In the genomic region with DNA sequence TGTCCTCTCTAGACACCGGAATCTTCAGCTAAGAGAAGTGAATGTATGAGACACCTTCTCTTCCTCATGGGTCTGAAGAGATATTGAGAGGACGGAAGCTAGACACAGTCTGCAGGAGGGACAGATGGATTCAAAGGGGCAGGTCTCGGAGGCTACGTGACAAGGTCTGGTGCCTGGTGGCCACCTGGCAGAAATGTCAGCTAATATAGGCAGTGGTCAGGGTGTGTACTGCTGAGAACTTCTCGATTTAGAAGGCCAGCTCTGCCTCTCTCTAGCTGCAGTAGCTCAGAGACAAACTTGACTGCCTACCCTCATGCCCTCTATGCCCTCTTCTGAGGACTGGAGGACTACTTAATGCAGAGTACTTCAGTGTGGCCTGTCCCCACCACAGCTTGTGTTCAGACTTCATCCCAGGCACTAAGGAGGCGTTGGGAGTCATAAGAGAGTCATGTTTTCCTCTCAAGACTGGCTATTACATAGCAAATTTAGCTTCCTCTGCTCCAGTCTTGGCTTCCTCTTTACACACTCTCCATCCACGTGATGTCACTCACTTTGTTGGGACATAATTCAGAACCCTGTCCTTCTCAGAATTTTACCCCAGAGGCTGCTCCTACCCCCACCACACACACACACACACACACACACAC, we compare ENCODE assay signal across 15 mouse cellular contexts. TPM values are rescaled to one million over a fixed set of nuclear protein-coding genes. Genes with fewer than 3 reads are reported as not detected.
DNase-seq lines count a peak whose midpoint lies in the region; ATAC-seq and TF ChIP-seq lines count a peak whose summit lies in the region.
"Had no signal": no experiment of that assay in that cellular context is flagged by ENCODE, and none has a peak within 500 bp of the region (broad histone marks: within the 10 kb centered on the region; RNA-seq: fewer than 3 reads in every experiment).

No protein-coding gene starts in this region.

- no peak overlapping the region for H3K27ac ChIP-seq in forebrain, embryonic 14.5 days (ENCODE audit: low read depth, low read length)
- H3K27ac ChIP-seq: embryonic facial prominence, embryonic 15.5 days; forebrain, embryonic 12.5 days; midbrain, embryonic 15.5 days; neural tube, embryonic 13.5 days had no signal

- H3K4me2 ChIP-seq in forebrain, embryonic 14.5 days (ENCODE audit: low read length) = no peak overlapping the region
- H3K4me2 ChIP-seq: embryonic facial prominence, embryonic 15.5 days; forebrain, embryonic 12.5 days; lung, embryonic 14.5 days; midbrain, embryonic 15.5 days; neural tube, embryonic 13.5 days had no signal

- H3K4me3 ChIP-seq in G1E (ENCODE audit: low read depth, low read length) = no peak overlapping the region
- H3K4me3 ChIP-seq in megakaryocyte, embryonic 14.5 days (replicated peaks) = peak overlapping the region; percentile 77
- no peak overlapping the region for H3K4me3 ChIP-seq in forebrain, embryonic 14.5 days (ENCODE audit: low read depth, low read length)
- H3K4me3 ChIP-seq: embryonic facial prominence, embryonic 15.5 days; forebrain, embryonic 12.5 days; midbrain, embryonic 15.5 days; neural tube, embryonic 13.5 days had no signal

- peaks cover 46% of the 10 kb centered on the region for H3K27me3 ChIP-seq in G1E (ENCODE audit: insufficient read depth, low read length)
- H3K27me3 ChIP-seq in megakaryocyte, embryonic 14.5 days (replicated peaks) = peaks cover under 1% of the 10 kb centered on the region
- no peaks in the 10 kb centered on the region for H3K27me3 ChIP-seq in forebrain, embryonic 14.5 days (replicated peaks; ENCODE audit: control insufficient read depth, insufficient read depth, low read length)
- H3K27me3 ChIP-seq: embryonic facial prominence, embryonic 15.5 days; forebrain, embryonic 12.5 days; neural tube, embryonic 13.5 days had no signal

- H3K4me1 ChIP-seq in G1E (ENCODE audit: insufficient read depth, low read depth, low read length) = peaks cover 33% of the 10 kb centered on the region
- peaks cover 77% of the 10 kb centered on the region for H3K4me1 ChIP-seq in megakaryocyte, embryonic 14.5 days
- H3K4me1 ChIP-seq in forebrain, embryonic 14.5 days (ENCODE audit: control insufficient read depth, insufficient read depth, low read length) = peaks cover 3% of the 10 kb centered on the region; the same call in 1 of the 2 replicates
- H3K4me1 ChIP-seq: forebrain, embryonic 12.5 days; midbrain, embryonic 15.5 days had no signal

- H3K9ac ChIP-seq in forebrain, embryonic 14.5 days (ENCODE audit: low read length) = no peak overlapping the region
- H3K9ac ChIP-seq: embryonic facial prominence, embryonic 15.5 days; forebrain, embryonic 12.5 days; lung, embryonic 14.5 days; midbrain, embryonic 15.5 days; neural tube, embryonic 13.5 days had no signal

- intact Hi-C loops in heart, postnatal 25 days (cut with DNase I) = no loop called here

- no peaks in the 10 kb centered on the region for H3K36me3 ChIP-seq in G1E (replicated peaks)
- H3K36me3 ChIP-seq in megakaryocyte, embryonic 14.5 days (replicated peaks; ENCODE audit: low read length) = no peaks in the 10 kb centered on the region
- H3K36me3 ChIP-seq in forebrain, embryonic 14.5 days (ENCODE audit: control insufficient read depth, insufficient read depth, low read length) = no peaks in the 10 kb centered on the region
- H3K36me3 ChIP-seq: embryonic facial prominence, embryonic 15.5 days; forebrain, embryonic 12.5 days; midbrain, embryonic 15.5 days; neural tube, embryonic 13.5 days had no signal

- DNase-seq in heart, adult 8-10 months (ENCODE audit: low spot score) = peak; percentile 16
- no peak for DNase-seq in heart, postnatal 25 days (ENCODE audit: low spot score)
- no peak for DNase-seq in G1E (ENCODE audit: low spot score)
- DNase-seq in frontal cortex, adult 2 months (ENCODE audit: extremely low spot score in 1 of 2, low spot score in 1 of 2) = no peak
- DNase-seq in forebrain, embryonic 14.5 days (ENCODE audit: low spot score) = no peak
- DNase-seq in urinary bladder, postnatal 10 days (ENCODE audit: low spot score) = no peak
- DNase-seq: adrenal gland, postnatal 25 days; gastrocnemius, postnatal 14 days; lung, embryonic 14.5 days had no signal

- no peak for TF ChIP-seq CTCF in G1E (IDR thresholded peaks at IDR 0.05; ENCODE audit: low read depth, low read length)

- 0 out of 2 replicates have a peak, but pooled peaks cover 3% of the 10 kb centered on the region for H3K9me3 ChIP-seq in G1E (replicated peaks)
- 0 out of 2 replicates have a peak, but pooled peaks cover 3% of the 10 kb centered on the region for H3K9me3 ChIP-seq in megakaryocyte, embryonic 14.5 days
- no peaks in the 10 kb centered on the region for H3K9me3 ChIP-seq in forebrain, embryonic 14.5 days (replicated peaks; ENCODE audit: control insufficient read depth, low read length)
- H3K9me3 ChIP-seq: embryonic facial prominence, embryonic 15.5 days; midbrain, embryonic 15.5 days; neural tube, embryonic 13.5 days had no signal

- peak; percentile 36 for ATAC-seq in G1E (ENCODE audit: extremely low read depth, insufficient number of reproducible peaks, low FRiP score, poor library complexity, severe bottlenecking)
- ATAC-seq in hematopoietic stem cell, adult 5-6 weeks (replicated peaks in 1 of 2; ENCODE audit: insufficient read depth in 1 of 2, low FRiP score in 2 of 2, low TSS enrichment in 1 of 2, low read depth in 1 of 2, poor library complexity in 2 of 2, severe bottlenecking in 2 of 2) = peak; percentile 66 to 75
- ATAC-seq in forebrain, embryonic 14.5 days = no peak
- ATAC-seq: midbrain, embryonic 15.5 days had no signal

- 95% methylated on average over 7 of the region's 7 CpGs for WGBS in forebrain, embryonic 14.5 days

RNA-seq across cellular contexts. Expression of a gene that starts 28.3 kb away (rescaled TPM):
- total RNA-seq in heart, adult 8-10 months (2022) = 1 to 10 TPM; 2.3 to 5.0 (median 2.7) TPM
- 1 to 10 TPM; 3.4 to 4.3 TPM for total RNA-seq in heart, postnatal 25 days (2021)
- 180 and 210 TPM in 2 replicates for total RNA-seq in G1E (2014; fragmentation: Nextera tagmentation)
- total RNA-seq in G1E (2017) = 95.8 and 98.6 TPM in 2 replicates
- 113 and 162 TPM in 2 replicates for polyA plus RNA-seq in G1E (2012)
- total RNA-seq in hematopoietic stem cell, adult 5-6 weeks (2017) = 6.9 and 14.1 TPM in 2 replicates
- polyA plus RNA-seq in megakaryocyte, embryonic 14.5 days (2012; ENCODE audit: insufficient read depth, low replicate concordance) = 4.4 and 7.3 TPM in 2 replicates
- 25.8 and 25.9 TPM in 2 replicates for polyA plus RNA-seq in frontal cortex, adult 2 months (2012; rRNA removed)
- 95.1 and 96.7 TPM in 2 replicates for polyA plus RNA-seq in forebrain, embryonic 14.5 days (2014; fragmentation: Nextera tagmentation; extraction: Ambion mirVana)
